Mouse (Mus musculus) cerebellum, postnatal 36 days (tissue): Measurements from ENCODE around the gene Zfyve27.

Experiments
- DNase-seq, 2 experiments: peaks; one replicate each; pipeline ENCODE4 v3.0.0; 2021 to 2022; ENCODE audit warnings: mixed read lengths in 2 of 2

Gene Zfyve27

GRCm38 (mm10) chr19:42182673-42183072, 18.9 kb downstream of the Zfyve27 start:
- peak in 1 of 2 experiments; percentile 29 for DNase-seq

GRCm38 (mm10) chr19:42189735-42190134, 26.0 kb downstream of the Zfyve27 start:
- no peak for DNase-seq

- peak; percentile 72 to 81 for DNase-seq
These were observed 26.7 kb downstream of the Zfyve27 start for GRCm38 (mm10) chr19:42190494-42190893.

- DNase-seq, result no peak
These were observed 29.6 kb downstream of the Zfyve27 start for GRCm38 (mm10) chr19:42193311-42193710.

GRCm38 (mm10) chr19:42196378-42196777, 32.6 kb downstream of the Zfyve27 start:
- peak; percentile 39 to 53 for DNase-seq

GRCm38 (mm10) chr19:42197066-42197465, 33.3 kb downstream of the Zfyve27 start:
- no peak for DNase-seq

- no peak for DNase-seq
These were observed 34.3 kb downstream of the Zfyve27 start for GRCm38 (mm10) chr19:42198026-42198425.

- DNase-seq, result peak in 1 of 2 experiments; percentile 15
These were observed 38.1 kb downstream of the Zfyve27 start, which contains the start of gene Sfrp5 for GRCm38 (mm10) chr19:42201696-42202381. Gene Sfrp5 (minus strand): TSS chr19:42202252.

GRCm38 (mm10) chr19:42202467-42202866, 38.7 kb downstream of the Zfyve27 start:
- peak; percentile 37 to 39 for DNase-seq

- peak; percentile 83 to 85 for DNase-seq
These were observed 40.6 kb downstream of the Zfyve27 start for GRCm38 (mm10) chr19:42204306-42204705.

- DNase-seq, result no peak
These were observed 41.5 kb downstream of the Zfyve27 start for GRCm38 (mm10) chr19:42205201-42205600.

GRCm38 (mm10) chr19:42209485-42209884, 45.7 kb downstream of the Zfyve27 start:
- DNase-seq, result no peak

GRCm38 (mm10) chr19:42209976-42210375, 46.2 kb downstream of the Zfyve27 start:
- no peak for DNase-seq

GRCm38 (mm10) chr19:42211936-42212335, 48.2 kb downstream of the Zfyve27 start:
- no peak for DNase-seq

GRCm38 (mm10) chr19:42214601-42215000, 50.9 kb downstream of the Zfyve27 start:
- no peak for DNase-seq

- DNase-seq, result peak in 1 of 2 experiments; percentile 25
These were observed 53.1 kb downstream of the Zfyve27 start for GRCm38 (mm10) chr19:42216699-42217373.

GRCm38 (mm10) chr19:42217374-42217763, 53.6 kb downstream of the Zfyve27 start:
- peak; percentile 71 to 76 for DNase-seq

GRCm38 (mm10) chr19:42226451-42226850, 62.7 kb downstream of the Zfyve27 start:
- DNase-seq, result no peak

GRCm38 (mm10) chr19:42229499-42230287, 65.9 kb downstream of the Zfyve27 start:
- DNase-seq, result no peak

GRCm38 (mm10) chr19:42230288-42230568, 66.5 kb downstream of the Zfyve27 start:
- no peak for DNase-seq

- peak; percentile 55 to 68 for DNase-seq
These were observed 67.2 kb downstream of the Zfyve27 start for GRCm38 (mm10) chr19:42230986-42231385.

GRCm38 (mm10) chr19:42237602-42238340, 74.0 kb downstream of the Zfyve27 start:
- peak in 1 of 2 experiments; percentile 15 for DNase-seq

- DNase-seq, result no peak
These were observed 74.6 kb downstream of the Zfyve27 start for GRCm38 (mm10) chr19:42238341-42238715.
